ENCODE assay signal across 8 mouse cellular contexts in genomic region chr8:119840905-119841411, GRCm38 (mm10). TPM values are rescaled to one million over a fixed set of nuclear protein-coding genes. Genes with fewer than 3 reads are reported as not detected.
DNase-seq lines count a peak whose midpoint lies in the region; ATAC-seq lines count a peak whose summit lies in the region.

No protein-coding gene starts in this region.

- intact Hi-C loops in left cerebral cortex, postnatal 36 days (cut with DNase I): loop anchor here (10.0 kb wide), 1 partner anchor 84 kb away; no protein-coding TSS in a partner anchor

- no peak for DNase-seq in neural tube, embryonic 11.5 days (ENCODE audit: low spot score)
- DNase-seq in neural tube, embryonic 10.5 days (ENCODE audit: extremely low spot score, low spot score): no peak
- DNase-seq in embryonic facial prominence, embryonic 10.5 days (ENCODE audit: low spot score): no peak
- peak; percentile 86 for DNase-seq in kidney, adult 11 months
- no peak for DNase-seq in right cerebral cortex, adult 18-20 months
- no peak for DNase-seq in left cerebral cortex, postnatal 36 days (ENCODE audit: low spot score in 2 of 2)
- DNase-seq in gastrocnemius, adult 8-10 months (ENCODE audit: low spot score in 2 of 2): no peak

- no peaks in the 10 kb centered on the region for H3K9me3 ChIP-seq in neural tube, embryonic 11.5 days (ENCODE audit: control insufficient read depth, low read length)
- no peaks in the 10 kb centered on the region for H3K9me3 ChIP-seq in embryonic facial prominence, embryonic 10.5 days

- no peaks in the 10 kb centered on the region for H3K27me3 ChIP-seq in neural tube, embryonic 11.5 days (ENCODE audit: control insufficient read depth, insufficient read depth, low read length)
- H3K27me3 ChIP-seq in embryonic facial prominence, embryonic 10.5 days (replicated peaks; ENCODE audit: low read depth, poor library complexity, severe bottlenecking): no peaks in the 10 kb centered on the region; the same call in 1 of the 2 replicates

- H3K9ac ChIP-seq in neural tube, embryonic 11.5 days (ENCODE audit: low read length): peak overlapping the region; percentile 79

- H3K4me3 ChIP-seq in neural tube, embryonic 11.5 days (ENCODE audit: low read depth, low read length): peak overlapping the region; percentile 64
- H3K4me3 ChIP-seq in embryonic facial prominence, embryonic 10.5 days: peak overlapping the region; percentile 81
- peak overlapping the region; percentile 20; the same call in 1 of the 2 replicates for H3K4me3 ChIP-seq in macrophage (ENCODE audit: inconsistent target)

- peaks cover 44% of the 10 kb centered on the region for H3K79me2 ChIP-seq in macrophage (ENCODE audit: inconsistent target)

- H3K27ac ChIP-seq in neural tube, embryonic 11.5 days (ENCODE audit: low read depth, low read length): peak overlapping the region; percentile 54; the same call in 1 of the 2 replicates
- H3K27ac ChIP-seq in embryonic facial prominence, embryonic 10.5 days (replicated peaks): peak overlapping the region; percentile 90
- peak overlapping the region; percentile 78 for H3K27ac ChIP-seq in macrophage

- ATAC-seq in neural tube, embryonic 11.5 days (ENCODE audit: insufficient read depth, low FRiP score, low TSS enrichment): peak; percentile 17; the same call in 1 of the 2 replicates

- H3K4me2 ChIP-seq in neural tube, embryonic 11.5 days (ENCODE audit: low read depth): peak overlapping the region; percentile 73

- H3K4me1 ChIP-seq in neural tube, embryonic 11.5 days (ENCODE audit: control insufficient read depth, insufficient read depth, low read length): peaks cover 29% of the 10 kb centered on the region
- H3K4me1 ChIP-seq in embryonic facial prominence, embryonic 10.5 days: peaks cover 53% of the 10 kb centered on the region

- WGBS in neural tube, embryonic 11.5 days: 10% methylated on average over 8 of the region's 8 CpGs
- WGBS in embryonic facial prominence, embryonic 10.5 days: 8% methylated on average over 8 of the region's 8 CpGs
- WGBS in macrophage (ENCODE audit: missing documents): 40% methylated on average over 5 of the region's 8 CpGs

- no peaks in the 10 kb centered on the region for H3K36me3 ChIP-seq in neural tube, embryonic 11.5 days (ENCODE audit: control insufficient read depth, insufficient read depth, low read length)
- H3K36me3 ChIP-seq in embryonic facial prominence, embryonic 10.5 days (replicated peaks): peaks cover 16% of the 10 kb centered on the region
- peaks cover under 1% of the 10 kb centered on the region for H3K36me3 ChIP-seq in macrophage (ENCODE audit: inconsistent target)

RNA-seq across cellular contexts. Expression of gene Cotl1, which starts 0.6 kb away (rescaled TPM):
- polyA plus RNA-seq in neural tube, embryonic 11.5 days (2014; fragmentation: Nextera tagmentation; extraction: Ambion mirVana): 574 and 631 TPM in 2 replicates
- 137 and 149 TPM in 2 replicates for polyA plus RNA-seq in embryonic facial prominence, embryonic 10.5 days (2016; fragmentation: Nextera tagmentation; extraction: Ambion mirVana)
- 100 to 1,000 TPM in 1 of 26 experiments, 10 to 100 TPM in 24, 1 to 10 TPM in 1; 9.6 to 147 (median 49.2) TPM for total RNA-seq in macrophage (2018; cell fraction: chromatin; rRNA removed)
- 100 to 1,000 TPM; 588 to 806 (median 705) TPM for total RNA-seq in macrophage (2018; cell fraction: cytosol; rRNA removed)
- total RNA-seq in macrophage (2018; cell fraction: nucleus; rRNA removed): 100 to 1,000 TPM in 24 of 26 experiments, 10 to 100 TPM in 2; 50.1 to 383 (median 147) TPM
- 407 to 941 TPM (median 598 TPM) in 3 replicates for polyA plus RNA-seq in macrophage (2018)
- 10 to 100 TPM; 56.9 to 57.0 TPM for total RNA-seq in left cerebral cortex, postnatal 36 days (2021)
- 1 to 10 TPM; 1.8 to 3.7 (median 3.2) TPM for total RNA-seq in gastrocnemius, adult 8-10 months (2022)

RNA-seq across cellular contexts. Expression of gene Klhl36, which starts 21.1 kb away (rescaled TPM):
- polyA plus RNA-seq in neural tube, embryonic 11.5 days (2014; fragmentation: Nextera tagmentation; extraction: Ambion mirVana): 7.8 and 8.9 TPM in 2 replicates
- polyA plus RNA-seq in embryonic facial prominence, embryonic 10.5 days (2016; fragmentation: Nextera tagmentation; extraction: Ambion mirVana): 10.4 and 11.3 TPM in 2 replicates
- 10 to 100 TPM in 7 of 26 experiments, 1 to 10 TPM in 18, under 1 TPM in 1; 0.70 to 12.8 (median 6.1) TPM for total RNA-seq in macrophage (2018; cell fraction: chromatin; rRNA removed)
- total RNA-seq in macrophage (2018; cell fraction: cytosol; rRNA removed): 1 to 10 TPM; 1.8 to 9.2 (median 6.8) TPM
- 1 to 10 TPM in 25 of 26 experiments, under 1 TPM in 1; 0.93 to 9.8 (median 5.3) TPM for total RNA-seq in macrophage (2018; cell fraction: nucleus; rRNA removed)
- 2.8 to 6.7 TPM (median 5.1 TPM) in 3 replicates for polyA plus RNA-seq in macrophage (2018)
- 1 to 10 TPM; 6.9 to 7.5 TPM for total RNA-seq in left cerebral cortex, postnatal 36 days (2021)
- total RNA-seq in gastrocnemius, adult 8-10 months (2022): 1 to 10 TPM in 3 of 4 experiments, under 1 TPM in 1; 0.90 to 2.1 (median 1.6) TPM

Comparison
In these comparisons a context has a peak if more than half of its experiments do, and no peak if none do; other contexts are left out.
1. H3K4me3 ChIP-seq: peak in every context shown above with its lines; median percentile 81 in embryonic facial prominence, embryonic 10.5 days; 64 in neural tube, embryonic 11.5 days; 20 in macrophage.